Mouse (Mus musculus) cerebellum, postnatal 25 days (tissue): ENCODE data around the gene Prkd3.
A peak's percentile ranks its signal among the peaks of the same experiment; 100 is the strongest.

Source experiments
- DNase-seq, 2 experiments: peaks; one replicate each; pipeline ENCODE4 v3.0.0; 2021; ENCODE audit warnings: mixed read lengths in 2 of 2

Prkd3 gene

GRCm38 (mm10) chr17:79020208-79020983, at the start of gene Prkd3:
TSS of gene Prkd3 (minus strand) at chr17:79020816.
- peak; percentile 49 to 62 for DNase-seq

- no peak for DNase-seq
These were observed 49.3 kb upstream of the Prkd3 start for GRCm38 (mm10) chr17:79069766-79070480.

- no peak for DNase-seq
These were observed 48.4 kb upstream of the Prkd3 start for GRCm38 (mm10) chr17:79069019-79069418.

- no peak for DNase-seq
These were observed 48.0 kb upstream of the Prkd3 start for GRCm38 (mm10) chr17:79068581-79068980.

- no peak for DNase-seq
These were observed 43.6 kb upstream of the Prkd3 start for GRCm38 (mm10) chr17:79064250-79064649.

- no peak for DNase-seq
These were observed 39.6 kb upstream of the Prkd3 start for GRCm38 (mm10) chr17:79060221-79060620.

GRCm38 (mm10) chr17:79058271-79058670, 37.7 kb upstream of the Prkd3 start:
- DNase-seq: peak in 1 of 2 experiments; percentile 14

- peak; percentile 34 to 52 for DNase-seq
These were observed 31.6 kb upstream of the Prkd3 start for GRCm38 (mm10) chr17:79052088-79052812.

GRCm38 (mm10) chr17:79051606-79052005, 31.0 kb upstream of the Prkd3 start, which contains the start of gene Qpct:
TSS of gene Qpct (plus strand) at chr17:79051906.
- DNase-seq: no peak

- no peak for DNase-seq
These were observed 23.1 kb upstream of the Prkd3 start for GRCm38 (mm10) chr17:79043705-79044104.

- no peak for DNase-seq
These were observed 19.0 kb upstream of the Prkd3 start for GRCm38 (mm10) chr17:79039660-79040059.

- DNase-seq: no peak
These were observed 12.2 kb upstream of the Prkd3 start for GRCm38 (mm10) chr17:79032782-79033181.

GRCm38 (mm10) chr17:79031569-79031968, 11.0 kb upstream of the Prkd3 start:
- DNase-seq: no peak

- no peak for DNase-seq
These were observed 8.6 kb upstream of the Prkd3 start for GRCm38 (mm10) chr17:79029226-79029625.

GRCm38 (mm10) chr17:79024544-79024943, 3.9 kb upstream of the Prkd3 start:
- DNase-seq: no peak

GRCm38 (mm10) chr17:79022746-79023145, 2.1 kb upstream of the Prkd3 start:
- no peak for DNase-seq

- DNase-seq: no peak
These were observed 344 bp upstream of the Prkd3 start for GRCm38 (mm10) chr17:79020984-79021335.

GRCm38 (mm10) chr17:79019726-79020207, 849 bp downstream of the Prkd3 start:
- no peak for DNase-seq

- DNase-seq: no peak
These were observed 2.2 kb downstream of the Prkd3 start for GRCm38 (mm10) chr17:79018422-79018821.

GRCm38 (mm10) chr17:79015831-79016230, 4.8 kb downstream of the Prkd3 start:
- DNase-seq: no peak

- DNase-seq: no peak
These were observed 5.5 kb downstream of the Prkd3 start for GRCm38 (mm10) chr17:79014911-79015685.

GRCm38 (mm10) chr17:79013625-79014024, 7.0 kb downstream of the Prkd3 start:
- DNase-seq: no peak
